Mouse (Mus musculus): ENCODE measurements around the gene Scn10a. TPM values are rescaled to one million over a fixed set of nuclear protein-coding genes. Genes with fewer than 3 reads are reported as not detected.

Scn10a gene
- polyA plus RNA-seq (2015; fragmentation: Illumina TruSeq; extraction: RNeasy Lipid Tissue Mini Kit (QIAGEN cat#74804); ENCODE audit: insufficient read depth, low read depth, low replicate concordance) = not detected

DNA sequence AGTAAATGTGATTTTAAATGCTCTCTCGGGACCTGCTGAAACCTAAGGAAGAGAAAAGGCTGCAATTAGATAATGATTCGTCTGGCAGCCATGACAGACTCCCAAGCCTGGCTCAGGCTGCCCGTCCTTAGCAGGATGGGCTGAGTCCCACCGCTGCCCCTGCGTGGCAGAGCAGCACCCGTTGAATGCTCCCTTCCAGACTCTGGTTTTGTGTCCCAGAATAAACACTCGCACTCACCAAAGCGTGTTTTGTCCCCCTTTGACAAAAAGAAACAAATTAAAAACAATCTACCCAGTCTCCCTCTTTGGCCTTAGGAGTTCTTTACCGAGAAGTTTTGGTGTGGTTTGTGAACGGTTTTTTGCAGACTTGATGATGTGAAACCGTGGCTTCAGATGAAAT, at the start of gene Scn10a:
Scn10a (minus strand) TSS at position 101 of the 400 bp plus-strand sequence.

DNA sequence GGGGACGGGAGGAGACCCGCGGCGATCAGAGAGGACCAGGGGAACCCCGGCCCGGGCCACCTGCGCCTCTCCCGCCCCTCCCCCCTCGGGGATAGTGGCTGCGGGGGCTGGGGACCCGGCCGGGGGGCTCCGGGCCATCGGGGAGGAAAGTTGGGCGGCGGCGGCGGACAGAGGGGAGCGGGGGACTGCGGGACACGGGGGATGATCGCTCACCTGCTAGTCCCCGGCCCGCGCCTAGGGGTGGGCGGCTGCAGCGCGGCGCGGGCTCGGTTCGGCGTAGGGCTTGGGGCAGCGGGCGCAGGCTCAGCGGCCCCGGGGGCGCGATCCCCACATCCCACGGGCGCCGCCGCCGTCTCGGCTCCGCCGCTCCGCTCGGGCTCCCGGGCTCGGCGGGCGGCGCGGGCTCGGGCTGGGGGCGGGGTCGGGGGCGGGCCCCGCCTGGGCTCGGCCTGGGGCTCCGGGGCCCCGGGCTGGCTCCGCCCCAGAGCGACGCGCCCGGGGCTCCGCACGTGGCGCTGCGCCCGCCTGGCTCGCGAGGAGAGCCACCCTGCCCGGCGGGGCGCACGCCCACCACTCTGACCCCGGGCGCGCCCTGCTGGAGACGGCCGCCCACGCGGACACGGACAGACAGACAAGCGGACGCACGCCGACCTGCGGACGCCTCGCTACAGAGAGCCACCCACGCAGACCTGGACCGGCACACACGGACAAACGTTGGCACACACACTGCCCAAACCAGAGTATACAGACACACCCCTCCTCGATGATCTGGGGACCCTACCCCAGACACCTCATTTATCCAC, 140.3 kb downstream of the Scn10a start, which contains the start of gene Scn5a:
Scn5a (minus strand) TSS at position 381 of the 803 bp plus-strand sequence.

Other genes with a start within 250 kb of the Scn10a start
- gene Scn5a, start 140.3 kb downstream of the Scn10a start, polyA plus RNA-seq (2015; fragmentation: Illumina TruSeq; extraction: RNeasy Lipid Tissue Mini Kit (QIAGEN cat#74804); ENCODE audit: insufficient read depth, low read depth, low replicate concordance) = not detected
- gene Scn11a, start 106.1 kb upstream of the Scn10a start, polyA plus RNA-seq (2015; fragmentation: Illumina TruSeq; extraction: RNeasy Lipid Tissue Mini Kit (QIAGEN cat#74804); ENCODE audit: insufficient read depth, low read depth, low replicate concordance) = not detected
- gene Wdr48, start 175.6 kb upstream of the Scn10a start, polyA plus RNA-seq (2015; fragmentation: Illumina TruSeq; extraction: RNeasy Lipid Tissue Mini Kit (QIAGEN cat#74804); ENCODE audit: insufficient read depth, low read depth, low replicate concordance) = 9.2 TPM
- 6.8 TPM for gene Gorasp1, start 218.2 kb upstream of the Scn10a start, polyA plus RNA-seq (2015; fragmentation: Illumina TruSeq; extraction: RNeasy Lipid Tissue Mini Kit (QIAGEN cat#74804); ENCODE audit: insufficient read depth, low read depth, low replicate concordance)
- gene Ttc21a, start 218.3 kb upstream of the Scn10a start, polyA plus RNA-seq (2015; fragmentation: Illumina TruSeq; extraction: RNeasy Lipid Tissue Mini Kit (QIAGEN cat#74804); ENCODE audit: insufficient read depth, low read depth, low replicate concordance) = not detected